Mouse (Mus musculus) lung, postnatal 25 days (tissue): ENCODE data around the gene Gm20773.
"Not testable (repeated sequence)": the region's sequence is repeated elsewhere in the genome, so short reads cannot be mapped to it uniquely, and the experiment has no call there.

Experiments used
- DNase-seq: peaks from one replicate; pipeline ENCODE4 v3.0.0; 2022; ENCODE audit warnings: low spot score

Gene Gm20773

DNA sequence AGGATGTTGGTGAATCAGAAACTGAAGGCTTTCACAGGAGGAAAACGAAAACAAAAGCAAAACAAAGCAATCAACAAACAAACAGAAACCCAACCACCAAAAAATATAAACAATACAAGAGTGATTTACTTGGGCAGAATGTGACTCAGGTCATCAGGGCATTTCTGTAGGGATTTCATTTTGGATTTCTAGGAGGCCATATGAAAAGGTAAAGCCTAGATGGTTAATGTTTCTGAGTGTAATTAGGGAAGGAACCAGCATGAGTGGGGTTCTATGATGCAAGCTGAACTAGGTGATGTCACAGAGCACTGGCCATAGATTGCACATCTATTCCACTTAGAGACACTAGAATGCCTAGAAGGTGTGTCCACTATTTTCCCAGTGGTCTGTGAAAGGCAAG lies at the start of gene Gm20773:
Gene Gm20773, plus strand, starts transcription at position 301 of the 400 bp plus-strand sequence.
- DNase-seq: not testable (repeated sequence)

DNA sequence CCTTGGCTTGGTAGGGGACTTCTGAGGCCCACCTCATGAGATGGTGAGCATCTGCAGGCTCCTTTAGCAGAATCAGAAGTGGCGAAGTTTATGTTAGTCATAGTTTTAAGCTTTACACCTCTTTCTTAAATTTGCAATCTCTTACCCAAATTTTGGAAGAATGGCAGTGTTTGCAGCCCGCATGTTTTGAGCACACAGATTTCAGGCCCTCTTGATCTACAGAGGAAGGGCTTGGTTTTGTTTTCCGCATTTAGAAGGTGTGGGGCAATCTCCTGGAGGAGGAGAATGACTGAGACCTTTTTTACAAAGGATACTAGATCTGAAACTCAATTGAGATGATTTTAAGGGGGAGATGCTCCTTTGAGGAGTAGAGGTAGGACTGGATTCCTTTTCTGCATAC lies 28.3 kb upstream of the Gm20773 start, which contains the start of gene Gm21866:
Gene Gm21866, minus strand, starts transcription at position 101 of the 400 bp plus-strand sequence.
- DNase-seq: not testable (repeated sequence)
